Mouse (Mus musculus): Measurements from ENCODE around the gene Rptor. TPM values are rescaled to one million over a fixed set of nuclear protein-coding genes. Genes with fewer than 3 reads are reported as not detected.

Rptor gene
- polyA plus RNA-seq, 1 experiment from 2014 or later: 3.1 TPM

DNA sequence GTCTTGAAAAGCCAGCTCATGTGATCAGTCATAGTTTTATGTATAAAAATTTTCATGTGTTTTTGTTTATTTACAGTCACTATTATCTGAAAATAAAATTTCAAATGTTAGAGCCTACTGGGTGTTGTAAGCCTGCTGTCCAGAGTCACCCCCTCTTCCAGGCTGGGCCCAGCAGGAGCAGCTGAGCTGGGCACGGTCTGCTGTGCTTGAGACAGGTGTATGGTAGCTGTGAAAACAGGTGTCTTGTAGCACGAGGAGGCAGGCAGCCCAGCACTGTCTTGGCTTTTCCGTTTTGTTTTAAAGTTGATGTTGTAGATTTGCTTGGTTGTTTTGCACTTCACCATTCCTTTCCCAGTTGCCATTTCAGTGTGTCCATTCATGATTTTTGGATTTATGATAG, 87.2 kb downstream of the Rptor start:
- Histone ChIP-seq H3K9me3 (ENCODE audit: low read length) (no peaks in the 10 kb centered on the region), H3K4me1 (ENCODE audit: insufficient read depth) (peaks cover 10% of the 10 kb centered on the region; the same call in 1 of the 2 replicates), H3K27me3 (ENCODE audit: insufficient read depth, low read length) (no peaks in the 10 kb centered on the region), H3K36me3 (replicated peaks; ENCODE audit: insufficient read depth, low read length) (no peaks in the 10 kb centered on the region; the same call in 1 of the 2 replicates), H3K4me3 (ENCODE audit: low read depth, low read length) (no peak overlapping the region), H3K4me2 (ENCODE audit: low read depth, low read length) (no peak overlapping the region), H3K27ac (ENCODE audit: low read depth) (no peak overlapping the region), H3K9ac (replicated peaks) (no peak overlapping the region)
- no peak for TF ChIP-seq CTCF (IDR thresholded peaks at IDR 0.05; ENCODE audit: low read depth)
- TF ChIP-seq EP300 (IDR thresholded peaks at IDR 0.05; ENCODE audit: low read depth): no peak
- no peak for ATAC-seq
- 86% methylated on average over 3 of the region's 3 CpGs for WGBS (ENCODE audit: insufficient replicate concordance)
- DNase-seq: no peak

DNA sequence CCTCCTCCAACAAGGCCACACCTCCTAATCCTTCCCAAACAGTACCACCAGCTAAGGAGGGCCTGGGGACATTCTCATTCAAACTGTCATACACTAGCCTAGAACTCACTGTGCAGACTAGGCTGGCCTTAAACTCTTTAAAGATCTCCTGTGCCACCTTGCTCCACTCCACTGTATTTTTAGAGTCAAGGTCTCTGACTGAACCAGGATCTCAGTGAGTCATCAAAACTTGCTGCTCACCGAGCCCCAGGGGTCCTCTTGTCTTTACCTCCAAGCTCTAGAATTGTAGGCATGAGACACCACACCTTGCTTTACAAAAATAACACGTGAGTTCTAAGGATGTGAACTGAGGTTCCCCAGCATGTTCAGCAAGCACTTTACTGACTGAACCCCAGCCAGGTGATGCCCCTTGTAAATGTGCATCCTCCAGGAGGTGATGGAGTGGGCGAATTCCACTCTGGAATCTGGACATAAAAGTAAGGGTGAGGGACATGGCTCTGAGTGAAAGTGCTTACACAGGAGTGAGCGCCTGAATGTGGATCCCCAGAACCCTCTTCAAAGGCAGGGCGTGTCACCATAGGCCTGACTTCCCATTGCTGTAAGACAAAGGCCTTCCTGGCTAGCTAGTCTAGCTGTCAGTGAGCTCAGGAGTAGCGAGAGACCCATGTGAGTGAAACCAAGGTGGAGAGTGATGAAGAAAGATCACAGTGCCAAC, 89.6 kb downstream of the Rptor start:
- TF ChIP-seq CTCF (IDR thresholded peaks at IDR 0.05; ENCODE audit: low read depth): no peak
- no peak for TF ChIP-seq EP300 (IDR thresholded peaks at IDR 0.05; ENCODE audit: low read depth)
- Histone ChIP-seq H3K4me3 (ENCODE audit: low read depth, low read length) (no peak overlapping the region), H3K4me1 (ENCODE audit: insufficient read depth) (0 out of 2 replicates have a peak, but pooled peaks cover 2% of the 10 kb centered on the region), H3K9ac (replicated peaks) (no peak overlapping the region), H3K27ac (ENCODE audit: low read depth) (no peak overlapping the region), H3K4me2 (ENCODE audit: low read depth, low read length) (no peak overlapping the region), H3K9me3 (ENCODE audit: low read length) (no peaks in the 10 kb centered on the region), H3K36me3 (replicated peaks; ENCODE audit: insufficient read depth, low read length) (no peaks in the 10 kb centered on the region; the same call in 1 of the 2 replicates), H3K27me3 (ENCODE audit: insufficient read depth, low read length) (no peaks in the 10 kb centered on the region)
- ATAC-seq (no peak), DNase-seq (no peak)
- 69% methylated on average over 6 of the region's 6 CpGs for whole genome bisulfite sequencing (ENCODE audit: insufficient replicate concordance)

DNA sequence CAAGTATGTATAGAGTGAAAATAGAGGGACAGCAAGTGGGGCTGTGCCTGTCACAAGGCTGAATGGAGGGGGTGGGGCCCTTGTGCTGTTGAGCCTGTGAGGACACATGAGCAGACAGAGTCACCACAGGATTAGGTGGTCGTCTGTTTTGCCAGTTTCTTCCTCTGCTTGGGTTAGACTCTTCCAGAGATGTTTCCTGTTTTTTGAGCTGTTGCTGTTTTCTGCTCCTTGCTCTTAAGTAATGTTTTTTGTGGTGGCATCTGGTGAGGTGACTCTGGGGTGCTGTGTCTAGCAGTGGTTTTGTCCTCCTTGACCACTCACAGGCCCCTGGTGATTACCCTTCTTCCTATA, 90.2 kb downstream of the Rptor start:
- Histone ChIP-seq H3K4me2 (ENCODE audit: low read depth, low read length) (no peak overlapping the region), H3K27me3 (ENCODE audit: insufficient read depth, low read length) (no peaks in the 10 kb centered on the region), H3K9ac (replicated peaks) (no peak overlapping the region), H3K4me1 (ENCODE audit: insufficient read depth) (0 out of 2 replicates have a peak, but pooled peaks cover 2% of the 10 kb centered on the region), H3K36me3 (replicated peaks; ENCODE audit: insufficient read depth, low read length) (no peaks in the 10 kb centered on the region; the same call in 1 of the 2 replicates), H3K4me3 (ENCODE audit: low read depth, low read length) (no peak overlapping the region), H3K27ac (ENCODE audit: low read depth) (no peak overlapping the region), H3K9me3 (ENCODE audit: low read length) (no peaks in the 10 kb centered on the region)
- WGBS (ENCODE audit: insufficient replicate concordance): 16% methylated on average over 1 of the region's 1 CpGs
- ATAC-seq (no peak), DNase-seq (no peak)
- TF ChIP-seq CTCF (IDR thresholded peaks at IDR 0.05; ENCODE audit: low read depth) (no peak), EP300 (IDR thresholded peaks at IDR 0.05; ENCODE audit: low read depth) (no peak)

DNA sequence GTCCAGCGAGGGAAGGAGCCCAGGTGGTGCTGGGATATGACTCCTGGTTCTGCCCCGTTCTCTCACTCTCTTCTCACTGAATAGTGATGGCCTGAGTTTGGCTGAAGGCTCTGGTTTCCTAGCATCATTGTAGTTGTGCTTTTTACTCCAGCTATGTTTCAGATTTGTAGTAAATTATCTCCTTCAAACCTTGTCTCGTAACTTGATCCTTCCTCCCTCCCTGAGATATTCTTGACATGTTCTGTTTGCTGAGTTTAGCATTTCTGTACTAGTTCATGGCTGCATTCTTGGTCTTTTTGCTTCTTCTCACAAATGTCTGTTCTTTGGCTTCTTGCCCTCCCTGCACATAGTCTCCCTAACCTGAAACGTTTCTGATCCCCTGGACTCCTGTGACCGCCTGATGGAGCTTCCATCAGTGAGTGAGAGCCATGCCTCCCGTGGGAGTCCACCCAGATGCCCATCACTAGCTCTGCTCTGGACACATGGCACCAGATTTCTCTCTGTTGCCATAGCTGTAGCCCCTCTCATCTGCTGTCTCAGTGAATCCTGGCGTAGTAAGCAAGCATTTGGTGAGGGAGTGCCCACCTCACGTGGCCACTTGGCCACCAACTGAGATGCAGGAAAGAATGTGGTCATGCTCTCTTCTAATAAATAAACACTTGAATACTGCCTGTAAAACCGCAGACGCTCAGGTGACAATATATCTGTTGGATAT, 91.6 kb downstream of the Rptor start:
- ATAC-seq (no peak), DNase-seq (no peak)
- WGBS (ENCODE audit: insufficient replicate concordance): 76% methylated on average over 10 of the region's 10 CpGs
- no peak overlapping the region for H3K27ac ChIP-seq (ENCODE audit: low read depth)
- no peak overlapping the region for H3K4me2 ChIP-seq (ENCODE audit: low read depth, low read length)
- no peak overlapping the region for H3K9ac ChIP-seq (replicated peaks)
- H3K27me3 ChIP-seq (ENCODE audit: insufficient read depth, low read length): no peaks in the 10 kb centered on the region
- no peak overlapping the region for H3K4me3 ChIP-seq (ENCODE audit: low read depth, low read length)
- H3K9me3 ChIP-seq (ENCODE audit: low read length): no peaks in the 10 kb centered on the region
- TF ChIP-seq CTCF (IDR thresholded peaks at IDR 0.05; ENCODE audit: low read depth) (no peak), EP300 (IDR thresholded peaks at IDR 0.05; ENCODE audit: low read depth) (no peak)
- no peaks in the 10 kb centered on the region for H3K36me3 ChIP-seq (replicated peaks; ENCODE audit: insufficient read depth, low read length)
- H3K4me1 ChIP-seq (ENCODE audit: insufficient read depth): 0 out of 2 replicates have a peak, but pooled peaks cover 2% of the 10 kb centered on the region

DNA sequence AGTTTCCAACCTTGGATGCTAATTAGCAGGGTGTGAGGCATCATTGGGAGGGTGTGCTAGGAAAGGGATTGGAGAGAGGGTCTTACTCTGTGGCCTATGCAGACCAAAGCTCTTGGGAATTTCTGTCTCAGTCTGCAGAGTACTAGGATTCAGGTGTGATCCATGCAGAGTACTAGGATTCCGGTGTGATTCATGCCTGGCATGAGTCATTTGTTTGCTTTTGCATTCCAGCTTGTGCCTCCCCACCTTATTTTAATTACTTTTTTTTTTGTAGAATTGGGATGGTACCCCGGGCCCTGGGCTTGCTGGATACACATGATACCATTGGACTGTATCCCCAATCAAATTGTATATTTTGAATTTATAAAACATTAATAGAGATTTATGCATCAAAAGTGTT, 93.7 kb downstream of the Rptor start:
- ATAC-seq: no peak
- H3K36me3 ChIP-seq (replicated peaks; ENCODE audit: insufficient read depth, low read length): no peaks in the 10 kb centered on the region

GRCm38 (mm10) chr11:119705381-119706066, 102.8 kb downstream of the Rptor start:
- DNase-seq: no peak
- Histone ChIP-seq H3K4me1 (ENCODE audit: insufficient read depth) (peaks cover 4% of the 10 kb centered on the region; the same call in 1 of the 2 replicates), H3K27ac (ENCODE audit: low read depth) (no peak overlapping the region), H3K9ac (replicated peaks) (no peak overlapping the region), H3K27me3 (ENCODE audit: insufficient read depth, low read length) (no peaks in the 10 kb centered on the region), H3K4me2 (ENCODE audit: low read depth, low read length) (no peak overlapping the region), H3K36me3 (replicated peaks; ENCODE audit: insufficient read depth, low read length) (no peaks in the 10 kb centered on the region), H3K9me3 (ENCODE audit: low read length) (no peaks in the 10 kb centered on the region), H3K4me3 (ENCODE audit: low read depth, low read length) (no peak overlapping the region)
- no peak for TF ChIP-seq CTCF (IDR thresholded peaks at IDR 0.05; ENCODE audit: low read depth)
- no peak for TF ChIP-seq EP300 (IDR thresholded peaks at IDR 0.05; ENCODE audit: low read depth)
- 85% methylated on average over 4 of the region's 6 CpGs for WGBS (ENCODE audit: insufficient replicate concordance)
- no peak for ATAC-seq

More for the DNA sequence above, 93.7 kb downstream of the Rptor start:
- Histone ChIP-seq H3K9ac (replicated peaks) (no peak overlapping the region), H3K4me3 (ENCODE audit: low read depth, low read length) (no peak overlapping the region), H3K4me1 (ENCODE audit: insufficient read depth) (0 out of 2 replicates have a peak, but pooled peaks cover 2% of the 10 kb centered on the region), H3K27me3 (ENCODE audit: insufficient read depth, low read length) (no peaks in the 10 kb centered on the region), H3K9me3 (ENCODE audit: low read length) (no peaks in the 10 kb centered on the region), H3K27ac (ENCODE audit: low read depth) (no peak overlapping the region), H3K4me2 (ENCODE audit: low read depth, low read length) (no peak overlapping the region)
- TF ChIP-seq CTCF (IDR thresholded peaks at IDR 0.05; ENCODE audit: low read depth): no peak
- no peak for TF ChIP-seq EP300 (IDR thresholded peaks at IDR 0.05; ENCODE audit: low read depth)
- WGBS (ENCODE audit: insufficient replicate concordance): 84% methylated on average over 2 of the region's 2 CpGs
- no peak for DNase-seq

Measured in liver, postnatal 0 days (tissue).